20 mouse cellular contexts compared by ENCODE assay signal in genomic region chr11:84357304-84357703, GRCm38 (mm10).
"Had no signal": no experiment of that assay in that cellular context is flagged by ENCODE, and none has a peak within 500 bp of the region (broad histone marks: within the 10 kb centered on the region; RNA-seq: fewer than 3 reads in every experiment).

No protein-coding gene starts in this region.

- H3K4me1 ChIP-seq: liver, embryonic 13.5 days; liver, embryonic 15.5 days; lung, embryonic 15.5 days had no signal

- H3K4me2 ChIP-seq: liver, embryonic 13.5 days; liver, embryonic 15.5 days; lung, embryonic 15.5 days; midbrain, embryonic 11.5 days had no signal

- H3K27me3 ChIP-seq: liver, embryonic 13.5 days; liver, embryonic 15.5 days; lung, embryonic 15.5 days; megakaryocyte, embryonic 14.5 days had no signal

- H3K9ac ChIP-seq: liver, embryonic 13.5 days; liver, embryonic 15.5 days; liver, postnatal 0 days; lung, embryonic 15.5 days had no signal

- H3K27ac ChIP-seq: liver, embryonic 13.5 days; liver, embryonic 15.5 days; lung, embryonic 15.5 days; macrophage had no signal

- H3K36me3 ChIP-seq: liver, embryonic 13.5 days; liver, embryonic 15.5 days; lung, embryonic 15.5 days had no signal

- ATAC-seq: liver, postnatal 0 days; lung, postnatal 0 days had no signal

- H3K4me3 ChIP-seq: liver, embryonic 13.5 days; liver, embryonic 15.5 days; lung, embryonic 15.5 days; megakaryocyte, embryonic 14.5 days had no signal

- H3K9me3 ChIP-seq: liver, embryonic 13.5 days; liver, embryonic 15.5 days; lung, embryonic 15.5 days; megakaryocyte, embryonic 14.5 days had no signal

- DNase-seq: liver, embryonic 13.5 days; liver, postnatal 0 days; lung, adult 2 months; lung, postnatal 14 days; lung, postnatal 36 days; midbrain, embryonic 14.5 days; retina, postnatal 1 day; right cerebral cortex, adult 18-20 months; right cerebral cortex, postnatal 25 days; right cerebral cortex, postnatal 4 days; spleen, adult 18-20 months; thymus, adult 18-20 months; thymus, postnatal 14 days; thymus, postnatal 36 days had no signal
